Mouse (Mus musculus): ENCODE results near the gene Tgfbr3l. TPM values are rescaled to one million over a fixed set of nuclear protein-coding genes. Genes with fewer than 3 reads are reported as not detected.

Tgfbr3l gene
- total RNA-seq (2017), result 1.6 and 6.0 TPM in 2 replicates

- no peak for ATAC-seq (replicated peaks in 1 of 2; ENCODE audit: insufficient read depth in 1 of 2, low FRiP score in 2 of 2, low TSS enrichment in 1 of 2, low read depth in 1 of 2, poor library complexity in 2 of 2, severe bottlenecking in 2 of 2)
Observed at GRCm38 (mm10) chr8:4247951-4248540, at the start of gene Tgfbr3l. Gene Tgfbr3l (plus strand): TSS chr8:4248214.

- ATAC-seq (replicated peaks in 1 of 2; ENCODE audit: insufficient read depth in 1 of 2, low FRiP score in 2 of 2, low TSS enrichment in 1 of 2, low read depth in 1 of 2, poor library complexity in 2 of 2, severe bottlenecking in 2 of 2), result peak; percentile 77
Observed at GRCm38 (mm10) chr8:4201321-4201720, 46.7 kb upstream of the Tgfbr3l start.

GRCm38 (mm10) chr8:4205246-4206123 lies 42.5 kb upstream of the Tgfbr3l start:
- ATAC-seq (replicated peaks in 1 of 2; ENCODE audit: insufficient read depth in 1 of 2, low FRiP score in 2 of 2, low TSS enrichment in 1 of 2, low read depth in 1 of 2, poor library complexity in 2 of 2, severe bottlenecking in 2 of 2), result no peak

- ATAC-seq (replicated peaks in 1 of 2; ENCODE audit: insufficient read depth in 1 of 2, low FRiP score in 2 of 2, low TSS enrichment in 1 of 2, low read depth in 1 of 2, poor library complexity in 2 of 2, severe bottlenecking in 2 of 2), result no peak
Observed at GRCm38 (mm10) chr8:4206182-4207015, 41.6 kb upstream of the Tgfbr3l start.

- no peak for ATAC-seq (replicated peaks in 1 of 2; ENCODE audit: insufficient read depth in 1 of 2, low FRiP score in 2 of 2, low TSS enrichment in 1 of 2, low read depth in 1 of 2, poor library complexity in 2 of 2, severe bottlenecking in 2 of 2)
Observed at GRCm38 (mm10) chr8:4207016-4207350, 41.0 kb upstream of the Tgfbr3l start.

GRCm38 (mm10) chr8:4211097-4211496 lies 36.9 kb upstream of the Tgfbr3l start:
- ATAC-seq (replicated peaks in 1 of 2; ENCODE audit: insufficient read depth in 1 of 2, low FRiP score in 2 of 2, low TSS enrichment in 1 of 2, low read depth in 1 of 2, poor library complexity in 2 of 2, severe bottlenecking in 2 of 2), result no peak

GRCm38 (mm10) chr8:4212809-4213209 lies 35.2 kb upstream of the Tgfbr3l start:
- 0 out of 4 replicates have a peak, but pooled peaks of 1 of the 2 experiments have one; percentile 4 for ATAC-seq (replicated peaks in 1 of 2; ENCODE audit: insufficient read depth in 1 of 2, low FRiP score in 2 of 2, low TSS enrichment in 1 of 2, low read depth in 1 of 2, poor library complexity in 2 of 2, severe bottlenecking in 2 of 2)

- ATAC-seq (replicated peaks in 1 of 2; ENCODE audit: insufficient read depth in 1 of 2, low FRiP score in 2 of 2, low TSS enrichment in 1 of 2, low read depth in 1 of 2, poor library complexity in 2 of 2, severe bottlenecking in 2 of 2), result peak; percentile 40 to 52
Observed at GRCm38 (mm10) chr8:4213210-4214005, 34.6 kb upstream of the Tgfbr3l start.

- peak; percentile 76 to 81 for ATAC-seq (replicated peaks in 1 of 2; ENCODE audit: insufficient read depth in 1 of 2, low FRiP score in 2 of 2, low TSS enrichment in 1 of 2, low read depth in 1 of 2, poor library complexity in 2 of 2, severe bottlenecking in 2 of 2)
Observed at GRCm38 (mm10) chr8:4214006-4214980, 33.7 kb upstream of the Tgfbr3l start.

- no peak for ATAC-seq (replicated peaks in 1 of 2; ENCODE audit: insufficient read depth in 1 of 2, low FRiP score in 2 of 2, low TSS enrichment in 1 of 2, low read depth in 1 of 2, poor library complexity in 2 of 2, severe bottlenecking in 2 of 2)
Observed at GRCm38 (mm10) chr8:4216296-4216695, 31.7 kb upstream of the Tgfbr3l start.

GRCm38 (mm10) chr8:4216791-4217621 lies 31.0 kb upstream of the Tgfbr3l start, which contains the start of gene Prr36:
Gene Prr36 (minus strand): TSS chr8:4217459.
- no peak for ATAC-seq (replicated peaks in 1 of 2; ENCODE audit: insufficient read depth in 1 of 2, low FRiP score in 2 of 2, low TSS enrichment in 1 of 2, low read depth in 1 of 2, poor library complexity in 2 of 2, severe bottlenecking in 2 of 2)

GRCm38 (mm10) chr8:4219617-4220016 lies 28.4 kb upstream of the Tgfbr3l start:
- ATAC-seq (replicated peaks in 1 of 2; ENCODE audit: insufficient read depth in 1 of 2, low FRiP score in 2 of 2, low TSS enrichment in 1 of 2, low read depth in 1 of 2, poor library complexity in 2 of 2, severe bottlenecking in 2 of 2), result no peak

GRCm38 (mm10) chr8:4222059-4222458 lies 26.0 kb upstream of the Tgfbr3l start:
- ATAC-seq (replicated peaks in 1 of 2; ENCODE audit: insufficient read depth in 1 of 2, low FRiP score in 2 of 2, low TSS enrichment in 1 of 2, low read depth in 1 of 2, poor library complexity in 2 of 2, severe bottlenecking in 2 of 2), result no peak

- peak; percentile 27 to 42; a peak in 1 of 4 replicates for ATAC-seq (replicated peaks in 1 of 2; ENCODE audit: insufficient read depth in 1 of 2, low FRiP score in 2 of 2, low TSS enrichment in 1 of 2, low read depth in 1 of 2, poor library complexity in 2 of 2, severe bottlenecking in 2 of 2)
Observed at GRCm38 (mm10) chr8:4226323-4226722, 21.7 kb upstream of the Tgfbr3l start.

GRCm38 (mm10) chr8:4226739-4227347 lies 21.2 kb upstream of the Tgfbr3l start, which contains the start of gene Lrrc8e:
Gene Lrrc8e (plus strand): TSS chr8:4226827.
- peak; percentile 40 to 59; a peak in 3 of 4 replicates for ATAC-seq (replicated peaks in 1 of 2; ENCODE audit: insufficient read depth in 1 of 2, low FRiP score in 2 of 2, low TSS enrichment in 1 of 2, low read depth in 1 of 2, poor library complexity in 2 of 2, severe bottlenecking in 2 of 2)

All from hematopoietic stem cell, adult 5-6 weeks (primary cell).